Mouse (Mus musculus): ENCODE results near the gene Irx2. TPM values are rescaled to one million over a fixed set of nuclear protein-coding genes. Genes with fewer than 3 reads are reported as not detected.

Gene Irx2
- polyA plus RNA-seq, 1 experiment, result 7.7 TPM

DNA sequence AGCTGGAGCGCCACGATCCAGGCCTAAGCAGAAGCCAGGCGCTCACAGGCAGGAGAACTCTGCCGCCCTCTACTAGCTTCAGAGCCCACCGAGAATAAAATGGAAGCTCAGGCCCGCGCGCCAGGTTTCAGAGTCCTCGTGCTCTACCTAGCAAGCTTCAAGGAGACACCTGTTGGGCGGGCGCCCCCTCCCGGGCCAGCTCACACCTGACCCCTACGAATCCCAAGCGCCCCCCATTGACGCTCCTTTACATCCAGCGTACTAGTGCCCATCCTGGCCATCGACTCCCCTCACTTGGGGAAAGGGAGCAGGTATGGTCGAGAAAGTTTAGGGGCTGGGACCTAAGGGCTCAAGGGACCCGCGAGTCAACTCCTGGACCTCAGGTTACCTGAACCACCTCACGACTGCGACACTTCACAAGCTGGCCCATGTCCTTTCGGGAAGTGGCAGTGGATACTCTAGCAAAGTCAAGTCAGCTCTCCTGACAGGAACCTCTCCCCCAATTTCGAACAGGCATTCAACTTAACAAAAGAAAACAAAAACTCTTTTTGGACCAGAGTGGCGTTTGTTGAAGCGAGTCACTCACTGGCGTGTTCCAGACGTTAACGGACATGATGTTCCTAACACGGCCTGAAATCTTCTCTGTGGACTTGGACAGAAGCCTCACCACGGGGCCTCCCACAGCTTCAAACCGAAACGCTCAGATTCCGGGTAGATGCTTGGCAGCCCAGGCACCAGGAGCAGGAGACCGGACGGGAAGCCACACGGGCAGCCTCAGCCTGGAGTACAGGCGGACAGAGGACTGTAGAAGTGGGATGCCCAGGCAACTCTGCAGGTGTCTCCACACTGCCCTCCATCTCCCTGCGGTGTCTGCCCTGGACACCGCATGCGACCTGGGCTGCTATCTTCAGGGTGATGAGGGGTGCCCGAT lies 964 bp upstream of the Irx2 start:
- Histone ChIP-seq H3K79me3 (ENCODE audit: low read depth) (peaks cover 2% of the 10 kb centered on the region), H3K4me3 (ENCODE audit: insufficient read depth, poor library complexity, severe bottlenecking) (peak overlapping the region; percentile 25), H3ac (ENCODE audit: control insufficient read depth, insufficient read length, low read depth) (peak overlapping the region; percentile 74), H3K36me3 (ENCODE audit: control insufficient read depth, insufficient read depth) (no peaks in the 10 kb centered on the region), H3K27me3 (ENCODE audit: control insufficient read depth, insufficient read depth, insufficient read length) (no peaks in the 10 kb centered on the region), H3K79me2 (ENCODE audit: control insufficient read depth, insufficient read depth) (peaks cover 17% of the 10 kb centered on the region)
- TF ChIP-seq CEBPB (IDR thresholded peaks at IDR 0.05; ENCODE audit: low read depth) (no peak), MYOG (IDR thresholded peaks at IDR 0.05; ENCODE audit: control insufficient read depth, extremely low read depth, insufficient read length) (no peak)

DNA sequence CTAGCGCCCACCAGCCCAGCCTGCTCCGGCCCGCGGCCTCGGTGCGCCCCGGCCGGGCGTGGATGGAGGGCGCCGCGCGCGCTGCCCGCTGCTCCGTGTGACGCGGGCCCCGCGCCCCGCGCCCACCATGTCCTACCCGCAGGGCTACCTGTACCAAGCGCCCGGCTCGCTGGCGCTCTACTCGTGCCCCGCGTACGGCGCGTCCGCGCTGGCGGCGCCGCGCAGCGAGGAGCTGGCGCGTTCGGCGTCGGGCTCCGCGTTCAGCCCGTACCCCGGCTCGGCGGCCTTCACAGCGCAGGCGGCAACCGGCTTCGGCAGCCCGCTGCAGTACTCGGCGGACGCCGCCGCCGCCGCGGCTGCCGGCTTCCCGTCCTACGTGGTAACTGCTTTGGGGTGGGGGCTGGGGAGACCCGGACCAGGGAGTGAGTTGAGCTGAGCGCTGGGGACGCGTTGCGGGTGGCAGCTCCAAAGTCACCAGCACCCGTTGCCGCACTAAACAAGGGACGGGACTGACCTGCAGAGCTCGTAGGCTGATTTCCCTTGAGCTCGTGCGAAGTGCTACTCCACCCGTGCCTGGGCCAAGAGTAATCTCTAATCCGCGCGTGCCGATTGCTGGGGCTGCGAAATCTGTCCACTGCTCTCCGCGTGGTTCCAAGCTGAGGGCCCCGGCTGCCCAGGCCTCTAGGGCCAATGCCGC lies 463 bp downstream of the Irx2 start:
- no peaks in the 10 kb centered on the region for H3K27me3 ChIP-seq (ENCODE audit: control insufficient read depth, insufficient read depth, insufficient read length)
- peak overlapping the region; percentile 99 for H3ac ChIP-seq (ENCODE audit: control insufficient read depth, insufficient read length, low read depth)
- peak overlapping the region; percentile 41 for H3K4me3 ChIP-seq (ENCODE audit: insufficient read depth, poor library complexity, severe bottlenecking)
- H3K79me2 ChIP-seq (ENCODE audit: control insufficient read depth, insufficient read depth), result peaks cover 17% of the 10 kb centered on the region
- peaks cover 2% of the 10 kb centered on the region for H3K79me3 ChIP-seq (ENCODE audit: low read depth)
- no peaks in the 10 kb centered on the region for H3K36me3 ChIP-seq (ENCODE audit: control insufficient read depth, insufficient read depth)
- TF ChIP-seq CEBPB (IDR thresholded peaks at IDR 0.05; ENCODE audit: low read depth) (no peak), FOSL1 (IDR thresholded peaks at IDR 0.05; ENCODE audit: insufficient read depth, low read length, poor library complexity, severe bottlenecking) (no peak), MAX (IDR thresholded peaks at IDR 0.05) (no peak), USF1 (IDR thresholded peaks at IDR 0.05; ENCODE audit: low read depth) (no peak), MYOD1 (IDR thresholded peaks at IDR 0.05; ENCODE audit: control insufficient read depth, insufficient read length, low read depth) (no peak), MYOG (IDR thresholded peaks at IDR 0.05; ENCODE audit: control insufficient read depth, extremely low read depth, insufficient read length) (no peak), CTCF (IDR thresholded peaks at IDR 0.05; ENCODE audit: control insufficient read depth, insufficient read depth, insufficient read length) (no peak)

DNA sequence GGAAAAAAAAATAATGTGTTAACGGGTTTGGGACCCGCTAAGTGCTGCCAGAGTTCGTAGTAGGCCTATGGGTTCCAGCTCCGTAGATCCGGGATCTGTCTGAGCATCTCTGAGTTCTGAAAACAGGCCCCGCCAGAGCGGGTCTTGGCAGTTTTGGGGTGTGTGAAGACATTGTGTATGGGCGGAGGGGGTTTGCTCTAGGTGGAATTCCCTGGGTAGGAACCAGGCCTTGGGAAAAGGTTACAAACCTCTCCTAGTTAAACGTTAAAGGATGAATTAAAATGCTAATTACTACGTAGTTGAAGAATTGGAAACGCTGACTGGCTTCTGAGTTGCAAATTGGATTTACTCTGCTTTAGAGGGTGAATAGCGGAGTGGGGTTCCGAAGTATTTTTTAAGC lies 1.2 kb downstream of the Irx2 start:
- Histone ChIP-seq H3K79me2 (ENCODE audit: control insufficient read depth, insufficient read depth) (peaks cover 17% of the 10 kb centered on the region), H3ac (ENCODE audit: control insufficient read depth, insufficient read length, low read depth) (peak overlapping the region; percentile 36), H3K79me3 (ENCODE audit: low read depth) (peaks cover 2% of the 10 kb centered on the region), H3K36me3 (ENCODE audit: control insufficient read depth, insufficient read depth) (no peaks in the 10 kb centered on the region), H3K4me3 (ENCODE audit: insufficient read depth, poor library complexity, severe bottlenecking) (peak overlapping the region; percentile 28), H3K27me3 (ENCODE audit: control insufficient read depth, insufficient read depth, insufficient read length) (no peaks in the 10 kb centered on the region)
- TF ChIP-seq CTCF (IDR thresholded peaks at IDR 0.05; ENCODE audit: control insufficient read depth, insufficient read depth, insufficient read length) (no peak), MYOD1 (IDR thresholded peaks at IDR 0.05; ENCODE audit: control insufficient read depth, insufficient read length, low read depth) (no peak), USF1 (IDR thresholded peaks at IDR 0.05; ENCODE audit: low read depth) (no peak), FOSL1 (IDR thresholded peaks at IDR 0.05; ENCODE audit: insufficient read depth, low read length, poor library complexity, severe bottlenecking) (no peak), MAX (IDR thresholded peaks at IDR 0.05) (no peak), MYOG (IDR thresholded peaks at IDR 0.05; ENCODE audit: control insufficient read depth, extremely low read depth, insufficient read length) (no peak), CEBPB (IDR thresholded peaks at IDR 0.05; ENCODE audit: low read depth) (no peak)

DNA sequence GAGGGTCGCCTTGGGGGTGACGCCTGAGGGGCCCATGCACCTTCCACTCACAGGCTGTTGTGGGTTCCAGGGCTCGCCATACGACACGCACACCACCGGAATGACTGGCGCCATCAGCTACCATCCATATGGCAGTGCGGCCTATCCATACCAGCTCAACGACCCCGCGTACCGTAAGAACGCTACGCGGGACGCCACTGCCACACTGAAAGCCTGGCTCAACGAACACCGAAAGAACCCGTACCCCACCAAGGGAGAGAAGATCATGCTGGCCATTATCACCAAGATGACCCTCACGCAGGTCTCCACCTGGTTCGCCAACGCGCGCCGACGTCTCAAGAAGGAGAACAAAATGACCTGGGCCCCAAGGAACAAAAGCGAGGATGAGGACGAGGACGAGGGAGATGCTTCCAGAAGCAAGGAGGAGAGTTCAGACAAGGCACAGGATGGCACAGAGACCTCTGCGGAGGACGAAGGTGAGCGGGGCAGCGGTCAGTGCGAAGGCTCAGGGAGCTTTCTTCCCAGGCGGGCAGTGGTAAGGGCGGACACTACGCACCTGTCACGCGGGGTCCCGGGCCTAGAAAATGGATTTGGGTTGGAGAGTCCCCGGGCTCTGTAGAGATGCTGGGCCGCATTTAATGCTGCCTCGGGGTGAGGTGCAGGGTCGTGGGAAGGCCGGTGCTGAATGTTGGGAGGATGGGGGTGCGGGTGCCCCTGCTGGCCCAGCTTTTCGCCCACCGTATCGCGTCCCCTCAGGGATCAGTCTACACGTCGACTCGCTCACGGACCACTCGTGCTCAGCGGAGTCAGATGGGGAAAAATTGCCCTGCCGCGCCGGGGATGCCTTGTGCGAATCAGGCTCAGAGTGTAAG lies 2.1 kb downstream of the Irx2 start:
- Histone ChIP-seq H3K27me3 (ENCODE audit: control insufficient read depth, insufficient read depth, insufficient read length) (no peaks in the 10 kb centered on the region), H3ac (ENCODE audit: control insufficient read depth, insufficient read length, low read depth) (peak overlapping the region; percentile 74), H3K79me2 (ENCODE audit: control insufficient read depth, insufficient read depth) (peaks cover 17% of the 10 kb centered on the region), H3K4me3 (ENCODE audit: insufficient read depth, poor library complexity, severe bottlenecking) (peak overlapping the region; percentile 21), H3K79me3 (ENCODE audit: low read depth) (peaks cover 2% of the 10 kb centered on the region), H3K36me3 (ENCODE audit: control insufficient read depth, insufficient read depth) (no peaks in the 10 kb centered on the region)
- no peak for TF ChIP-seq CTCF (IDR thresholded peaks at IDR 0.05; ENCODE audit: control insufficient read depth, insufficient read depth, insufficient read length)
- no peak for TF ChIP-seq MAX (IDR thresholded peaks at IDR 0.05)
- no peak for TF ChIP-seq FOSL1 (IDR thresholded peaks at IDR 0.05; ENCODE audit: insufficient read depth, low read length, poor library complexity, severe bottlenecking)
- TF ChIP-seq CEBPB (IDR thresholded peaks at IDR 0.05; ENCODE audit: low read depth), result no peak
- no peak for TF ChIP-seq MYOD1 (IDR thresholded peaks at IDR 0.05; ENCODE audit: control insufficient read depth, insufficient read length, low read depth)
- TF ChIP-seq USF1 (IDR thresholded peaks at IDR 0.05; ENCODE audit: low read depth), result no peak
- no peak for TF ChIP-seq MYOG (IDR thresholded peaks at IDR 0.05; ENCODE audit: control insufficient read depth, extremely low read depth, insufficient read length)

DNA sequence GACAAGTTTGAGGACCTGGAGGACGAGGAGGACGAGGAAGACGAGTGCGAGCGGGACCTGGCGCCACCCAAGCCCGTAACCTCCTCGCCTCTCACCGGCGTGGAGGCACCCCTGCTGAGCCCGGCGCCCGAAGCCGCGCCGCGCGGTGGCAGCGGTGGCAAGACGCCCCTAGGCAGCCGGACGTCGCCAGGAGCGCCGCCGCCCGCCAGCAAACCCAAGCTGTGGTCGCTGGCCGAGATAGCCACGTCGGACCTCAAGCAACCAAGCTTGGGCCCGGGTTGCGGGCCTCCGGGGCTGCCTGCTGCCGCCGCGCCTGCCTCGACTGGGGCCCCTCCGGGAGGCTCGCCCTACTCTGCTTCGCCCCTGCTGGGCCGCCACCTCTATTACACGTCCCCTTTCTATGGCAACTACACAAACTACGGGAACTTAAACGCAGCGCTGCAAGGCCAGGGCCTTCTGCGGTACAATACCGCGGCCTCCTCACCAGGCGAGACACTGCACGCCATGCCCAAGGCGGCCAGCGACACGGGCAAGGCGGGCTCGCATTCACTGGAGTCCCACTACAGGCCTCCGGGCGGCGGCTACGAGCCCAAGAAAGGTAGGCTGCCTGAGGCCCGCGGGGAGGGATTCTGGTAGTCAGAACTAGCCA lies 2.9 kb downstream of the Irx2 start:
- H3K4me3 ChIP-seq (ENCODE audit: insufficient read depth, poor library complexity, severe bottlenecking), result no peak overlapping the region
- TF ChIP-seq CEBPB (IDR thresholded peaks at IDR 0.05; ENCODE audit: low read depth) (no peak), FOSL1 (IDR thresholded peaks at IDR 0.05; ENCODE audit: insufficient read depth, low read length, poor library complexity, severe bottlenecking) (no peak), CTCF (IDR thresholded peaks at IDR 0.05; ENCODE audit: control insufficient read depth, insufficient read depth, insufficient read length) (no peak), MYOD1 (IDR thresholded peaks at IDR 0.05; ENCODE audit: control insufficient read depth, insufficient read length, low read depth) (no peak), MYOG (IDR thresholded peaks at IDR 0.05; ENCODE audit: control insufficient read depth, extremely low read depth, insufficient read length) (no peak), USF1 (IDR thresholded peaks at IDR 0.05; ENCODE audit: low read depth) (no peak), MAX (IDR thresholded peaks at IDR 0.05) (no peak)

More for the DNA sequence above, 2.9 kb downstream of the Irx2 start:
- H3K79me2 ChIP-seq (ENCODE audit: control insufficient read depth, insufficient read depth), result peaks cover 17% of the 10 kb centered on the region
- H3K36me3 ChIP-seq (ENCODE audit: control insufficient read depth, insufficient read depth), result no peaks in the 10 kb centered on the region
- H3K27me3 ChIP-seq (ENCODE audit: control insufficient read depth, insufficient read depth, insufficient read length), result no peaks in the 10 kb centered on the region
- peak overlapping the region; percentile 74 for H3ac ChIP-seq (ENCODE audit: control insufficient read depth, insufficient read length, low read depth)
- peaks cover 2% of the 10 kb centered on the region for H3K79me3 ChIP-seq (ENCODE audit: low read depth)

Measured in C2C12 (cell line).